Mouse (Mus musculus) adrenal gland (tissue): ENCODE results near the gene Cfap65.

Experiments
- intact Hi-C: fragments of 180-260 bp; cut with DNase I; formaldehyde crosslinking; loops from one replicate; pipeline ENCODE4 v1.15.1; 2025

Cfap65 gene

GRCm38 (mm10) chr1:74884196-74885141 is 50.9 kb downstream of the Cfap65 start:
- intact Hi-C loops, result no loop called here

- intact Hi-C loops, result no loop called here
These were observed 52.0 kb downstream of the Cfap65 start for GRCm38 (mm10) chr1:74883441-74883840.

- intact Hi-C loops, result no loop called here
These were observed 52.6 kb downstream of the Cfap65 start for GRCm38 (mm10) chr1:74882828-74883227.

GRCm38 (mm10) chr1:74882055-74882734 is 53.2 kb downstream of the Cfap65 start:
- intact Hi-C loops, result no loop called here

GRCm38 (mm10) chr1:74880785-74881360 is 54.5 kb downstream of the Cfap65 start:
- intact Hi-C loops, result no loop called here

- intact Hi-C loops, result no loop called here
These were observed 58.2 kb downstream of the Cfap65 start for GRCm38 (mm10) chr1:74877199-74877598.

GRCm38 (mm10) chr1:74872218-74872617 is 63.2 kb downstream of the Cfap65 start:
- intact Hi-C loops, result no loop called here

- intact Hi-C loops, result no loop called here
These were observed 73.6 kb downstream of the Cfap65 start for GRCm38 (mm10) chr1:74861783-74862182.

- intact Hi-C loops, result no loop called here
These were observed 76.0 kb downstream of the Cfap65 start for GRCm38 (mm10) chr1:74859223-74859984.

GRCm38 (mm10) chr1:74858805-74859204 is 76.6 kb downstream of the Cfap65 start:
- intact Hi-C loops, result no loop called here

GRCm38 (mm10) chr1:74858171-74858719 is 77.2 kb downstream of the Cfap65 start:
- intact Hi-C loops, result no loop called here

GRCm38 (mm10) chr1:74857677-74858076 is 77.7 kb downstream of the Cfap65 start:
- intact Hi-C loops, result no loop called here

- intact Hi-C loops, result no loop called here
These were observed 78.2 kb downstream of the Cfap65 start for GRCm38 (mm10) chr1:74857201-74857600.

GRCm38 (mm10) chr1:74856791-74857190 is 78.6 kb downstream of the Cfap65 start:
- intact Hi-C loops, result no loop called here

- intact Hi-C loops, result no loop called here
These were observed 79.0 kb downstream of the Cfap65 start for GRCm38 (mm10) chr1:74856439-74856720.

- intact Hi-C loops, result no loop called here
These were observed 79.6 kb downstream of the Cfap65 start for GRCm38 (mm10) chr1:74855651-74856438.

- intact Hi-C loops, result no loop called here
These were observed 80.2 kb downstream of the Cfap65 start for GRCm38 (mm10) chr1:74855156-74855555.

GRCm38 (mm10) chr1:74854306-74855056 is 80.9 kb downstream of the Cfap65 start, which contains the start of gene Cdk5r2:
TSS of gene Cdk5r2 (plus strand) at chr1:74854934.
- intact Hi-C loops, result no loop called here
